Mouse (Mus musculus): Measurements from ENCODE around the gene Ccdc50. TPM values are rescaled to one million over a fixed set of nuclear protein-coding genes. Genes with fewer than 3 reads are reported as not detected.
A peak's percentile ranks its signal among the peaks of the same experiment; 100 is the strongest.

Gene Ccdc50
- polyA plus RNA-seq (2011; ENCODE audit: insufficient read depth, insufficient read length, low replicate concordance, missing spikeins), result 8.3 and 8.9 TPM in 2 replicates

- Histone ChIP-seq H3K4me3 (replicated peaks; ENCODE audit: control insufficient read depth, low read depth, low read length) (peak within 1 kb of the TSS; percentile 72), H3K4me1 (ENCODE audit: control insufficient read depth, insufficient read depth, low read length) (no peaks in the 10 kb centered on the region; the same call in 1 of the 2 replicates), H3K27ac (ENCODE audit: control insufficient read depth, insufficient read depth, low read depth, low read length, poor library complexity) (peak within 1 kb of the TSS; percentile 88)
- TF ChIP-seq POLR2A (IDR thresholded peaks at IDR 0.05; ENCODE audit: borderline replicate concordance, control insufficient read depth, low read depth, low read length) (peak; percentile 53; the same call in 1 of the 2 replicates), CTCF (IDR thresholded peaks at IDR 0.05; ENCODE audit: control insufficient read depth, insufficient read depth, low read length) (no peak)
- WGBS, result under 1% methylated on average over 69 of the region's 69 CpGs
Observed at GRCm38 (mm10) chr16:27388761-27389451, at the start of gene Ccdc50. Ccdc50 (plus strand) TSS chr16:27388869.

DNA sequence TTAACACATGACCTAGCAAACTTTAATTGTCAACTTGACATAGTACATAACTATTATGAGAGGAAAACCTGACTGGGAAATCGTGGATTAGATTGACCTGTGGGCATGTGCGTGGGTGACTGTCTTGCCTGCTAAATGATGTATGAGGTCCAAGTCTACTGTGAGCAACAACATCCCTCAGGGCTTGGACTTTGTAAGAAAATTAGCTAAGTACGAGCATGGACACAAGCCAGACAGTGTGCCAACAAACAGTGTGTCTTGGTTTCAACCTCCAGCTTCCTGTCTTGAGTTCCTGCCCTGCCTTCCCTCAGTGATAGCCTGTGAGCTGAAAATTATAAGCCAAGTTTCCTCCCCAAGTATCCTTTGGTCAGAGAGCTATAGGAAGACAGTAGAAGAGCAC, 41.1 kb upstream of the Ccdc50 start:
- Histone ChIP-seq H3K4me1 (ENCODE audit: control insufficient read depth, insufficient read depth, low read length) (no peaks in the 10 kb centered on the region; the same call in 1 of the 2 replicates), H3K27ac (ENCODE audit: control insufficient read depth, insufficient read depth, low read depth, low read length, poor library complexity) (no peak overlapping the region), H3K4me3 (replicated peaks; ENCODE audit: control insufficient read depth, low read depth, low read length) (no peak overlapping the region)
- WGBS, result 56% methylated on average over 3 of the region's 3 CpGs
- TF ChIP-seq POLR2A (IDR thresholded peaks at IDR 0.05; ENCODE audit: borderline replicate concordance, control insufficient read depth, low read depth, low read length), result no peak
- TF ChIP-seq CTCF (IDR thresholded peaks at IDR 0.05; ENCODE audit: control insufficient read depth, insufficient read depth, low read length), result no peak

DNA sequence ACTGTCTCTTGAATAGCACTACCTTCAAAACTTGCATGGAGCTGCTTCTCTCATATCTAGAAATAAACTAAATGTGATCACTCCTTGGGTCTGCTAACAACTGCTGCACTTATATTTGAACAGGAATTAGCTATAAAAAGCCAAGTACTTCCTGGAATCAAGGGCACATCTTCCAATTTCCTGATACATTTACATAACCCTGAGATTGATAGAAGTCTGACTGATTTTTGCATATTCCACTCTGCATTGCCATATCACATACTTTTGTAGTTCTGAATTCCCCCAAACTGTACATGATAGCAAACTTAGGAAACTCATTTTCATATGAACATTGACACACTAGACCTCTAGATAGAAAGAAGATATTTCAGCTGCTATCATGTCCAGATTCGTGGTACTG, 40.3 kb upstream of the Ccdc50 start:
- 64% methylated on average over 1 of the region's 1 CpGs for WGBS

DNA sequence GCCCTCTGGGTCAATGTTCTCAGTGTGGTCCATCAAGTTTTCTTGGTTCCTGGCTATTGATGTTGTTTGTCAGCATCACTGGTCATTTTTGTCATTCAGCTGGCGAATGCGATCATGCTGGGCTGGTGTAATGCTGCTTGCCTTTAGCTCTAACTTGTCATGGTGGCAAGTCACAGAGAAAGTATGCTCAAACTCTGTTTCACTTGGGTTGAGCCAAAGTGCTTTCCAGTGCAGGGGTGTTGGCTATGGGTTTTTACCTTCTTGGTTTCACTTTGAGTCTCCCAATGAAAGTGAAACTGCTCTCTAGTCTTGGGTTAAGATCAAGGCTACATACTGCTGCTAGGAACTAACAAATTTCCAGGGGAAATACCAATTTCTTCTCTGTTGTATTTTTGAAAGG, 39.4 kb upstream of the Ccdc50 start:
- Histone ChIP-seq H3K4me1 (ENCODE audit: control insufficient read depth, insufficient read depth, low read length) (no peaks in the 10 kb centered on the region; the same call in 1 of the 2 replicates), H3K27ac (ENCODE audit: control insufficient read depth, insufficient read depth, low read depth, low read length, poor library complexity) (no peak overlapping the region), H3K4me3 (replicated peaks; ENCODE audit: control insufficient read depth, low read depth, low read length) (no peak overlapping the region)
- TF ChIP-seq POLR2A (IDR thresholded peaks at IDR 0.05; ENCODE audit: borderline replicate concordance, control insufficient read depth, low read depth, low read length) (no peak), CTCF (IDR thresholded peaks at IDR 0.05; ENCODE audit: control insufficient read depth, insufficient read depth, low read length) (no peak)
- 82% methylated on average over 2 of the region's 2 CpGs for WGBS

More for the DNA sequence above, 40.3 kb upstream of the Ccdc50 start:
- Histone ChIP-seq H3K4me3 (replicated peaks; ENCODE audit: control insufficient read depth, low read depth, low read length) (no peak overlapping the region), H3K4me1 (ENCODE audit: control insufficient read depth, insufficient read depth, low read length) (no peaks in the 10 kb centered on the region; the same call in 1 of the 2 replicates), H3K27ac (ENCODE audit: control insufficient read depth, insufficient read depth, low read depth, low read length, poor library complexity) (no peak overlapping the region)
- TF ChIP-seq POLR2A (IDR thresholded peaks at IDR 0.05; ENCODE audit: borderline replicate concordance, control insufficient read depth, low read depth, low read length) (no peak), CTCF (IDR thresholded peaks at IDR 0.05; ENCODE audit: control insufficient read depth, insufficient read depth, low read length) (no peak)

DNA sequence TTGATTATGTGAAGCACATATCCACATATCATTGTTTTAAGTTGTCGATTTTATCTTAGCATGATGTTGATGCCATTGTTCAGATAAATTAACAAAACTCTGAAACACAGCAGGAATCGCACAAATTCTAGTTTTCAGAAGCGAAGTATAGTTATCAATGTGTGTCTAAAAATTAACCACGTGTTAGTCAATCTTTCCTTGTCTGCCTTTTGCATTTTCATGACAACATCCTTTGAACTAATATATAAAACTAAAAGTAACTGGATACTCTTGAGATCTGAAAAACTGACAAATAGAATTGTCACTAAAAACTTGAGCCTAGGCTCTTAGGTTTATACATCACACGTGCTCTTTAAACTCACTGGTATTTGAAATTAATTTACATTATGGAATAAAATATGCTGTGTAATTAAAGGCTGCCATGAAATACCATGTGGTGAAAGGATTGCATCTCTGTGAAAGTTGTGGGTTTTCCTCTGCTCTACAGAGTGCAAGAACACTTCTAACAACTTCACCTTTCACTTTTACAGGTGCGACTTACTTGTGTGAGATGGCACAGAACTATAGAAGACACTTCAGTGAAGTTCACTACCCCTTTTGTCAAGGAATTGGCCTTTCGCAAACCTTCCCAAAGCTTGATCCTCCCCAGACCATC, 38.7 kb upstream of the Ccdc50 start:
- WGBS, result 77% methylated on average over 7 of the region's 7 CpGs

DNA sequence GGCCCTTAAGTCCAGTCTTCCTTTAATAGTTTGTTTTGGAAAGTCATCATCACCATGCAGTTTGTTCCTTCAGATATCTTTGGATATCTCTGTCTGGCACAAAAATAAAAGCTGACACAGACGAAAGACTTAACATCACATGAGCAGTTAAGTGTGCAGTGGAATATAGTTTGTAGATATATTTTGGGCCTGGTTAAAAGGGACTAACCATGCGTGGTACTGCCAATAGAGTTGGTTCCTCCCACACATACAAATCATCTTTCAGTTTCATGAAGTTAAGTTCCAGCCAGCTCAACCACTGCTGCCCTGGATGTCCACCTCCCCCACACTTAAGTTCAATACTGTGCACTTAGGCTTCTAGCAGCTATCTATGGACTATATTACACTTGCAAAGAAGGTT, 34.2 kb upstream of the Ccdc50 start:
- H3K4me3 ChIP-seq (replicated peaks; ENCODE audit: control insufficient read depth, low read depth, low read length), result no peak overlapping the region
- H3K27ac ChIP-seq (ENCODE audit: control insufficient read depth, insufficient read depth, low read depth, low read length, poor library complexity), result no peak overlapping the region
- no peak for TF ChIP-seq POLR2A (IDR thresholded peaks at IDR 0.05; ENCODE audit: borderline replicate concordance, control insufficient read depth, low read depth, low read length)
- TF ChIP-seq CTCF (IDR thresholded peaks at IDR 0.05; ENCODE audit: control insufficient read depth, insufficient read depth, low read length), result no peak
- H3K4me1 ChIP-seq (ENCODE audit: control insufficient read depth, insufficient read depth, low read length), result no peaks in the 10 kb centered on the region; the same call in 1 of the 2 replicates
- 54% methylated on average over 2 of the region's 2 CpGs for WGBS

More for the DNA sequence above, 38.7 kb upstream of the Ccdc50 start:
- TF ChIP-seq POLR2A (IDR thresholded peaks at IDR 0.05; ENCODE audit: borderline replicate concordance, control insufficient read depth, low read depth, low read length) (no peak), CTCF (IDR thresholded peaks at IDR 0.05; ENCODE audit: control insufficient read depth, insufficient read depth, low read length) (no peak)
- Histone ChIP-seq H3K4me1 (ENCODE audit: control insufficient read depth, insufficient read depth, low read length) (no peaks in the 10 kb centered on the region; the same call in 1 of the 2 replicates), H3K4me3 (replicated peaks; ENCODE audit: control insufficient read depth, low read depth, low read length) (no peak overlapping the region), H3K27ac (ENCODE audit: control insufficient read depth, insufficient read depth, low read depth, low read length, poor library complexity) (no peak overlapping the region)

DNA sequence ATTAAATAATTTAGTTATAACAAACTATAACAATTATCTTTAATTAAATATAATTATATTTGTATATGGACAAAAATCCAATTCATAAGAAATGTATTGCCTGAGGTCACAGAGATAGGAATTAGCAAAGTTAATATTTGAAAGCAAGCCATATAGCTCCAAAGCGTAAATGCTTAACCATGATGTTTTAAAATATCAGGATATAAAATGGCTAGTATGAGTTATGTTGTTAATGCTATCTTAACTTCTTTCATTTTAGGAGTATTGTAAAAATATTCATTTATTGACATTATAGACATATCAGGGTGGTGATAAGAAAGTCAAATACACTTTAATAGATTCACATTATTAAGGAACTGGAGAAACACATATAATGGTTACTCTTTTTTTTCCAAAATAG, 28.6 kb upstream of the Ccdc50 start:
- 96% methylated on average over 1 of the region's 1 CpGs for WGBS
- TF ChIP-seq CTCF (IDR thresholded peaks at IDR 0.05; ENCODE audit: control insufficient read depth, insufficient read depth, low read length) (no peak), POLR2A (IDR thresholded peaks at IDR 0.05; ENCODE audit: borderline replicate concordance, control insufficient read depth, low read depth, low read length) (no peak)
- Histone ChIP-seq H3K4me1 (ENCODE audit: control insufficient read depth, insufficient read depth, low read length) (no peaks in the 10 kb centered on the region), H3K4me3 (replicated peaks; ENCODE audit: control insufficient read depth, low read depth, low read length) (no peak overlapping the region), H3K27ac (ENCODE audit: control insufficient read depth, insufficient read depth, low read depth, low read length, poor library complexity) (no peak overlapping the region)

GRCm38 (mm10) chr16:27370191-27370590, 18.5 kb upstream of the Ccdc50 start, which contains the start of gene Uts2b:
Uts2b (minus strand) TSS chr16:27370239.
- Histone ChIP-seq H3K4me1 (ENCODE audit: control insufficient read depth, insufficient read depth, low read length) (no peaks in the 10 kb centered on the region), H3K27ac (ENCODE audit: control insufficient read depth, insufficient read depth, low read depth, low read length, poor library complexity) (no peak within 1 kb of the TSS), H3K4me3 (replicated peaks; ENCODE audit: control insufficient read depth, low read depth, low read length) (no peak within 1 kb of the TSS)
- no peak for TF ChIP-seq POLR2A (IDR thresholded peaks at IDR 0.05; ENCODE audit: borderline replicate concordance, control insufficient read depth, low read depth, low read length)
- 82% methylated on average over 8 of the region's 8 CpGs for WGBS

Measured in bone marrow, adult 2 months (tissue).